Mouse (Mus musculus): Measurements from ENCODE around the gene Pacsin2. TPM values are rescaled to one million over a fixed set of nuclear protein-coding genes. Genes with fewer than 3 reads are reported as not detected.
A peak's percentile ranks its signal among the peaks of the same experiment; 100 is the strongest.

Pacsin2 gene
- polyA plus RNA-seq, 1 experiment from 2014 or later, result 24.3 TPM

- Histone ChIP-seq H3K4me1 (ENCODE audit: insufficient read depth) (peaks cover 68% of the 10 kb centered on the region), H3K9ac (replicated peaks) (no peak overlapping the region), H3K27ac (ENCODE audit: low read depth) (peak overlapping the region; percentile 13; the same call in 1 of the 2 replicates), H3K27me3 (ENCODE audit: insufficient read depth, low read length) (no peaks in the 10 kb centered on the region), H3K36me3 (replicated peaks; ENCODE audit: insufficient read depth, low read length) (no peaks in the 10 kb centered on the region), H3K4me3 (ENCODE audit: low read depth, low read length) (no peak overlapping the region), H3K9me3 (ENCODE audit: low read length) (no peaks in the 10 kb centered on the region), H3K4me2 (ENCODE audit: low read depth, low read length) (no peak overlapping the region)
- ATAC-seq, result no peak
- TF ChIP-seq CTCF (IDR thresholded peaks at IDR 0.05; ENCODE audit: low read depth) (no peak), EP300 (IDR thresholded peaks at IDR 0.05; ENCODE audit: low read depth) (no peak)
- DNase-seq, result no peak
- 57% methylated on average over 4 of the region's 4 CpGs for WGBS (ENCODE audit: insufficient replicate concordance)
Observed at GRCm38 (mm10) chr15:83442495-83443037, 21.8 kb downstream of the Pacsin2 start.

GRCm38 (mm10) chr15:83440726-83441125 lies 23.7 kb downstream of the Pacsin2 start:
- no peaks in the 10 kb centered on the region for H3K36me3 ChIP-seq (replicated peaks; ENCODE audit: insufficient read depth, low read length)
- no peak overlapping the region for H3K4me2 ChIP-seq (ENCODE audit: low read depth, low read length)
- H3K9me3 ChIP-seq (ENCODE audit: low read length), result no peaks in the 10 kb centered on the region
- no peaks in the 10 kb centered on the region for H3K27me3 ChIP-seq (ENCODE audit: insufficient read depth, low read length)
- TF ChIP-seq CTCF (IDR thresholded peaks at IDR 0.05; ENCODE audit: low read depth), result no peak
- TF ChIP-seq EP300 (IDR thresholded peaks at IDR 0.05; ENCODE audit: low read depth), result no peak
- DNase-seq (no peak), ATAC-seq (no peak)
- 69% methylated on average over 5 of the region's 5 CpGs for WGBS (ENCODE audit: insufficient replicate concordance)
- no peak overlapping the region for H3K9ac ChIP-seq (replicated peaks)
- peaks cover 57% of the 10 kb centered on the region for H3K4me1 ChIP-seq (ENCODE audit: insufficient read depth)
- H3K4me3 ChIP-seq (ENCODE audit: low read depth, low read length), result no peak overlapping the region
- 0 out of 2 replicates have a peak overlapping the region, but pooled peaks have one; percentile 3 for H3K27ac ChIP-seq (ENCODE audit: low read depth)

DNA sequence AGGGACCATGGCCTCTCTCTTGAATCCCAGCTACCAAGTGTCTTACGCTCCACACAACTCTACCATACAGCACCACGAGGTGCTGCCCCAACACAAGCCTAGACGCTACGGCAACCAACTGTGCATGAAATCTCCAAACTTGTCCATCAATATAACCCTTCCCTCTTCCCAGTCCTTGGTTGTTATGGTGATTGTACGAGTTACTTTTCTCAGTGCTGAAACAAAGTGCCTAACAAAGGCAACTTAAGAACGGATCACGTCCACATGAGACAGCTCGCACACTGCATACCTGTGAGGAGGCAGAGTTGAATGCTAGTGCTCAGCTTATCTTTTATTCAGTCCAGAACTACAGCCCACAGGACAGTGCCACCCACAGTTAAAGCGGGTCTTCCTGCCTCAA lies 27.9 kb downstream of the Pacsin2 start:
- Histone ChIP-seq H3K36me3 (replicated peaks; ENCODE audit: insufficient read depth, low read length) (no peaks in the 10 kb centered on the region), H3K9ac (replicated peaks) (no peak overlapping the region), H3K4me3 (ENCODE audit: low read depth, low read length) (no peak overlapping the region), H3K4me2 (ENCODE audit: low read depth, low read length) (no peak overlapping the region), H3K9me3 (ENCODE audit: low read length) (no peaks in the 10 kb centered on the region), H3K27ac (ENCODE audit: low read depth) (no peak overlapping the region), H3K4me1 (ENCODE audit: insufficient read depth) (peaks cover 53% of the 10 kb centered on the region), H3K27me3 (ENCODE audit: insufficient read depth, low read length) (no peaks in the 10 kb centered on the region)
- TF ChIP-seq EP300 (IDR thresholded peaks at IDR 0.05; ENCODE audit: low read depth) (no peak), CTCF (IDR thresholded peaks at IDR 0.05; ENCODE audit: low read depth) (no peak)
- no peak for ATAC-seq
- 91% methylated on average over 9 of the region's 9 CpGs for WGBS (ENCODE audit: insufficient replicate concordance)
- no peak for DNase-seq

GRCm38 (mm10) chr15:83435324-83436090 lies 28.9 kb downstream of the Pacsin2 start:
- Histone ChIP-seq H3K4me1 (ENCODE audit: insufficient read depth) (peaks cover 44% of the 10 kb centered on the region), H3K4me3 (ENCODE audit: low read depth, low read length) (no peak overlapping the region), H3K9me3 (ENCODE audit: low read length) (no peaks in the 10 kb centered on the region), H3K9ac (replicated peaks) (no peak overlapping the region), H3K27me3 (ENCODE audit: insufficient read depth, low read length) (no peaks in the 10 kb centered on the region), H3K4me2 (ENCODE audit: low read depth, low read length) (no peak overlapping the region), H3K36me3 (replicated peaks; ENCODE audit: insufficient read depth, low read length) (no peaks in the 10 kb centered on the region), H3K27ac (ENCODE audit: low read depth) (no peak overlapping the region)
- WGBS (ENCODE audit: insufficient replicate concordance), result 68% methylated on average over 8 of the region's 8 CpGs
- TF ChIP-seq CTCF (IDR thresholded peaks at IDR 0.05; ENCODE audit: low read depth) (no peak), EP300 (IDR thresholded peaks at IDR 0.05; ENCODE audit: low read depth) (no peak)
- no peak for ATAC-seq
- DNase-seq, result no peak

DNA sequence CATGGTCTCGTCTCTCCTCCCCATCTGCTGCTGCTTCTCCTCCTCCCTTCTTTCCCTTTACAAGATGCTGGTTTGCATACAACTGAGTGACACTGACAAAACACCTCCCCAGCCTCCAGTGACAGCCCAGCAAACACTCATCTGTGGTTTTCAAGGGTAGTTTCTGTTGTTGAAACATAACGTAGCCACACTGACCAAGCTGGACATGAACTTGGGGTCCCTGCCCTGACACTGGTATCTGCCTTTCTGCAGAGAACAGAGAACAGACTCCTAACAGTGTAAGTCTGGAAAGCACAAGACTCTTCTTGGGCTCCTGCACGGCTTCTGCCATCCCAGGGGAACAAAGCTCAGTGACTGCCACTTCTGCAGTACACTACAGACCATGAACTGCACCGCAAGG lies 29.7 kb downstream of the Pacsin2 start:
- H3K27ac ChIP-seq (ENCODE audit: low read depth), result no peak overlapping the region

DNA sequence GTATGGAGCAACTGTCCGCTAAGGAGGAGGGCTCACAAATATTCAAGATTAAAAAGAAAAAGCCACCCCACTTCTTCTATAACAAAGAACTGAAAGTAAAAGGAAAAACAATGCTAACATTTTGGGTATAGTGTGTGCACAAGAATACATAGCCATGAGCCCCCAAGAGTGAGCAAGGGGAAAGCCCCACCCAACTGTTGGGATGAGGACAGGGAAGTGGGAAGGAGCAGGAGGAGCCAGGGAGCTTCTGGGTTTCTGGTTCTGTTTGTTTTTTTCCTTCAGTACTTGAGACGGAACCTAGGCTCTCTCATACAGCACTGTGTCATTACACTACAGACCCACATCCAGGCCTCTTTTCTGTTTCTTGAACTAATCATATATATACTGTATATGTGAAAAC lies 31.1 kb downstream of the Pacsin2 start:
- no peaks in the 10 kb centered on the region for H3K9me3 ChIP-seq (ENCODE audit: low read length)
- DNase-seq, result no peak
- H3K36me3 ChIP-seq (replicated peaks; ENCODE audit: insufficient read depth, low read length), result no peaks in the 10 kb centered on the region
- H3K4me3 ChIP-seq (ENCODE audit: low read depth, low read length), result no peak overlapping the region
- TF ChIP-seq EP300 (IDR thresholded peaks at IDR 0.05; ENCODE audit: low read depth) (no peak), CTCF (IDR thresholded peaks at IDR 0.05; ENCODE audit: low read depth) (no peak)
- H3K4me1 ChIP-seq (ENCODE audit: insufficient read depth), result peaks cover 50% of the 10 kb centered on the region
- H3K27ac ChIP-seq (ENCODE audit: low read depth), result peak overlapping the region; percentile 80
- H3K4me2 ChIP-seq (ENCODE audit: low read depth, low read length), result peak overlapping the region; percentile 76
- H3K9ac ChIP-seq (replicated peaks), result no peak overlapping the region
- H3K27me3 ChIP-seq (ENCODE audit: insufficient read depth, low read length), result no peaks in the 10 kb centered on the region
- 55% methylated on average over 2 of the region's 2 CpGs for WGBS (ENCODE audit: insufficient replicate concordance)
- no peak for ATAC-seq

More for the DNA sequence above, 29.7 kb downstream of the Pacsin2 start:
- H3K9ac ChIP-seq (replicated peaks), result no peak overlapping the region
- no peak overlapping the region for H3K4me3 ChIP-seq (ENCODE audit: low read depth, low read length)
- H3K27me3 ChIP-seq (ENCODE audit: insufficient read depth, low read length), result no peaks in the 10 kb centered on the region
- H3K4me2 ChIP-seq (ENCODE audit: low read depth, low read length), result no peak overlapping the region
- ATAC-seq, result no peak
- WGBS (ENCODE audit: insufficient replicate concordance), result 63% methylated on average over 4 of the region's 4 CpGs
- H3K9me3 ChIP-seq (ENCODE audit: low read length), result no peaks in the 10 kb centered on the region
- no peaks in the 10 kb centered on the region for H3K36me3 ChIP-seq (replicated peaks; ENCODE audit: insufficient read depth, low read length)
- peaks cover 47% of the 10 kb centered on the region for H3K4me1 ChIP-seq (ENCODE audit: insufficient read depth)
- no peak for DNase-seq
- TF ChIP-seq CTCF (IDR thresholded peaks at IDR 0.05; ENCODE audit: low read depth) (no peak), EP300 (IDR thresholded peaks at IDR 0.05; ENCODE audit: low read depth) (no peak)

Measured in liver, postnatal 0 days (tissue).